ENCODE assay signal across 8 mouse cellular contexts in genomic region chr3:94658740-94659095, GRCm38 (mm10). TPM values are rescaled to one million over a fixed set of nuclear protein-coding genes. Genes with fewer than 3 reads are reported as not detected.
DNase-seq lines count a peak whose midpoint lies in the region; ATAC-seq lines count a peak whose summit lies in the region.
"Not testable (repeated sequence)": the region's sequence is repeated elsewhere in the genome, so short reads cannot be mapped to it uniquely, and the experiment has no call there.

TSS of gene Tuft1 (minus strand) at chr3:94658872.

- not testable (repeated sequence) for H3K36me3 ChIP-seq in embryonic facial prominence, embryonic 12.5 days; intestine, embryonic 14.5 days (ENCODE audit: control insufficient read depth, insufficient read depth, low read length)

- not testable (repeated sequence) for H3K27me3 ChIP-seq in embryonic facial prominence, embryonic 12.5 days; intestine, embryonic 14.5 days (replicated peaks; ENCODE audit: control insufficient read depth, insufficient read depth, low read length)

- WGBS in embryonic facial prominence, embryonic 12.5 days = under 1% methylated on average over 23 of the region's 33 CpGs
- 0% methylated on average over 15 of the region's 33 CpGs for WGBS in intestine, embryonic 14.5 days

- peak within 1 kb of the TSS; percentile 36 for H3K9ac ChIP-seq in embryonic facial prominence, embryonic 12.5 days
- H3K9ac ChIP-seq in intestine, embryonic 14.5 days (ENCODE audit: low read length) = peak within 1 kb of the TSS; percentile 35; the same call in 1 of the 2 replicates

- peak; percentile 79 for ATAC-seq in embryonic facial prominence, embryonic 12.5 days (ENCODE audit: insufficient number of reproducible peaks, insufficient read depth, low FRiP score, low TSS enrichment)
- ATAC-seq in intestine, embryonic 14.5 days (replicated peaks; ENCODE audit: low FRiP score, low TSS enrichment, low read depth) = peak; percentile 93

- not testable (repeated sequence) for H3K27ac ChIP-seq in embryonic facial prominence, embryonic 12.5 days
- peak within 1 kb of the TSS; percentile 54; the same call in 1 of the 2 replicates for H3K27ac ChIP-seq in intestine, embryonic 14.5 days (ENCODE audit: low read depth)

- peak within 1 kb of the TSS; percentile 63 for H3K4me2 ChIP-seq in embryonic facial prominence, embryonic 12.5 days (replicated peaks)
- H3K4me2 ChIP-seq in intestine, embryonic 14.5 days (ENCODE audit: low read length) = peak within 1 kb of the TSS; percentile 75

- peak within 1 kb of the TSS; percentile 35 for H3K4me3 ChIP-seq in embryonic facial prominence, embryonic 12.5 days
- peak within 1 kb of the TSS; percentile 35 for H3K4me3 ChIP-seq in intestine, embryonic 14.5 days (ENCODE audit: low read depth, low read length)

- peak; percentile 77 to 81 for DNase-seq in adrenal gland, adult 18-20 months (ENCODE audit: low spot score in 2 of 2)
- DNase-seq in heart, adult 11 months = peak; percentile 97
- DNase-seq in intestine, embryonic 14.5 days (ENCODE audit: low spot score) = not testable (repeated sequence)
- DNase-seq in left cerebral cortex, adult 8-10 months (ENCODE audit: low spot score in 2 of 2) = peak; percentile 10 to 27
- peak; percentile 86 for DNase-seq in lung, postnatal 25 days (ENCODE audit: low spot score)
- DNase-seq in ovary, postnatal 14 days (ENCODE audit: low spot score) = peak; percentile 58
- peak; percentile 90 for DNase-seq in thymus, postnatal 25 days

- H3K4me1 ChIP-seq in embryonic facial prominence, embryonic 12.5 days; intestine, embryonic 14.5 days (replicated peaks; ENCODE audit: control insufficient read depth, insufficient read depth, low read length): not testable (repeated sequence)

- not testable (repeated sequence) for H3K9me3 ChIP-seq in embryonic facial prominence, embryonic 12.5 days; intestine, embryonic 14.5 days (ENCODE audit: control insufficient read depth, low read length)

RNA-seq across cellular contexts. Expression of gene Tuft1, which starts in this region (rescaled TPM):
- total RNA-seq in adrenal gland, adult 18-20 months (2021) = 10 to 100 TPM in 1 of 2 experiments, 1 to 10 TPM in 1; 7.3 to 13.5 TPM
- 4.3 and 4.4 TPM in 2 replicates for polyA plus RNA-seq in embryonic facial prominence, embryonic 12.5 days (2016; fragmentation: Nextera tagmentation; extraction: Ambion mirVana)
- 10.9 and 11.0 TPM in 2 replicates for polyA plus RNA-seq in intestine, embryonic 14.5 days (2014; fragmentation: Nextera tagmentation; extraction: Ambion mirVana)
- total RNA-seq in left cerebral cortex, adult 8-10 months (2022) = 1 to 10 TPM; 2.1 to 3.7 (median 2.7) TPM
